Mouse (Mus musculus): Measurements from ENCODE around the gene Lsr. TPM values are rescaled to one million over a fixed set of nuclear protein-coding genes. Genes with fewer than 3 reads are reported as not detected.

The Lsr gene
- polyA plus RNA-seq, 1 experiment from 2014 or later = 57.9 TPM

- TF ChIP-seq EP300 (IDR thresholded peaks at IDR 0.05) = peak; percentile 94
- TF ChIP-seq CTCF (IDR thresholded peaks at IDR 0.05) = no peak
- DNase-seq (ENCODE audit: low spot score) (peak; percentile 79), ATAC-seq (peak; percentile 88)
- no peaks in the 10 kb centered on the region for H3K9me3 ChIP-seq (ENCODE audit: low read length)
- H3K4me1 ChIP-seq (ENCODE audit: insufficient read depth, low read depth, low read length) = peaks cover 6% of the 10 kb centered on the region; the same call in 1 of the 2 replicates
- H3K36me3 ChIP-seq (ENCODE audit: insufficient read depth, low read length) = no peaks in the 10 kb centered on the region
- 50% methylated on average over 8 of the region's 8 CpGs for WGBS
- H3K4me3 ChIP-seq (ENCODE audit: low read depth, low read length) = no peak overlapping the region
- H3K9ac ChIP-seq (replicated peaks; ENCODE audit: low read depth) = no peak overlapping the region
- no peak overlapping the region for H3K4me2 ChIP-seq (replicated peaks; ENCODE audit: low read depth, low read length)
- peak overlapping the region; percentile 68 for H3K27ac ChIP-seq (ENCODE audit: low read length)
- no peaks in the 10 kb centered on the region for H3K27me3 ChIP-seq (replicated peaks; ENCODE audit: insufficient read depth, low read length)
Measured at GRCm38 (mm10) chr7:31002650-31003049, 29.4 kb upstream of the Lsr start.

- no peak overlapping the region for H3K4me2 ChIP-seq (replicated peaks; ENCODE audit: low read depth, low read length)
- peaks cover 6% of the 10 kb centered on the region; the same call in 1 of the 2 replicates for H3K4me1 ChIP-seq (ENCODE audit: insufficient read depth, low read depth, low read length)
- H3K27ac ChIP-seq (ENCODE audit: low read length) = no peak overlapping the region
- WGBS = under 1% methylated on average over 7 of the region's 7 CpGs
- H3K9me3 ChIP-seq (ENCODE audit: low read length) = no peaks in the 10 kb centered on the region
- DNase-seq (ENCODE audit: low spot score) (peak; percentile 84), ATAC-seq (peak; percentile 74)
- H3K27me3 ChIP-seq (replicated peaks; ENCODE audit: insufficient read depth, low read length) = no peaks in the 10 kb centered on the region
- H3K4me3 ChIP-seq (ENCODE audit: low read depth, low read length) = no peak overlapping the region
- peak; percentile 91 for TF ChIP-seq EP300 (IDR thresholded peaks at IDR 0.05)
- TF ChIP-seq CTCF (IDR thresholded peaks at IDR 0.05) = peak; percentile 14; the same call in 1 of the 2 replicates
- H3K9ac ChIP-seq (replicated peaks; ENCODE audit: low read depth) = no peak overlapping the region
- H3K36me3 ChIP-seq (ENCODE audit: insufficient read depth, low read length) = no peaks in the 10 kb centered on the region
Measured at GRCm38 (mm10) chr7:31000505-31001020, 27.3 kb upstream of the Lsr start.

- 92% methylated on average over 2 of the region's 2 CpGs for WGBS
- Histone ChIP-seq H3K4me3 (ENCODE audit: low read depth, low read length) (no peak overlapping the region), H3K9me3 (ENCODE audit: low read length) (no peaks in the 10 kb centered on the region), H3K27ac (ENCODE audit: low read length) (no peak overlapping the region), H3K4me1 (ENCODE audit: insufficient read depth, low read depth, low read length) (peaks cover 6% of the 10 kb centered on the region; the same call in 1 of the 2 replicates), H3K9ac (replicated peaks; ENCODE audit: low read depth) (no peak overlapping the region), H3K36me3 (ENCODE audit: insufficient read depth, low read length) (no peaks in the 10 kb centered on the region), H3K27me3 (replicated peaks; ENCODE audit: insufficient read depth, low read length) (no peaks in the 10 kb centered on the region), H3K4me2 (replicated peaks; ENCODE audit: low read depth, low read length) (no peak overlapping the region)
- no peak for ATAC-seq
- TF ChIP-seq CTCF (IDR thresholded peaks at IDR 0.05) (peak; percentile 24; the same call in 1 of the 2 replicates), EP300 (IDR thresholded peaks at IDR 0.05) (no peak)
- no peak for DNase-seq (ENCODE audit: low spot score)
Measured at GRCm38 (mm10) chr7:30996491-30996890, 23.2 kb upstream of the Lsr start.

GRCm38 (mm10) chr7:30993986-30994385, 20.7 kb upstream of the Lsr start:
- DNase-seq (ENCODE audit: low spot score) = no peak
- no peak for ATAC-seq
- H3K4me1 ChIP-seq (ENCODE audit: insufficient read depth, low read depth, low read length) = no peaks in the 10 kb centered on the region
- WGBS = 81% methylated on average over 5 of the region's 5 CpGs
- no peaks in the 10 kb centered on the region for H3K9me3 ChIP-seq (ENCODE audit: low read length)
- no peaks in the 10 kb centered on the region for H3K27me3 ChIP-seq (replicated peaks; ENCODE audit: insufficient read depth, low read length)
- H3K36me3 ChIP-seq (ENCODE audit: insufficient read depth, low read length) = no peaks in the 10 kb centered on the region
- TF ChIP-seq CTCF (IDR thresholded peaks at IDR 0.05) (no peak), EP300 (IDR thresholded peaks at IDR 0.05) (no peak)
- H3K9ac ChIP-seq (replicated peaks; ENCODE audit: low read depth) = no peak overlapping the region
- no peak overlapping the region for H3K4me2 ChIP-seq (replicated peaks; ENCODE audit: low read depth, low read length)
- H3K27ac ChIP-seq (ENCODE audit: low read length) = no peak overlapping the region
- H3K4me3 ChIP-seq (ENCODE audit: low read depth, low read length) = no peak overlapping the region

GRCm38 (mm10) chr7:30992148-30992547, 18.9 kb upstream of the Lsr start:
- H3K27ac ChIP-seq (ENCODE audit: low read length) = no peak overlapping the region
- TF ChIP-seq EP300 (IDR thresholded peaks at IDR 0.05) (no peak), CTCF (IDR thresholded peaks at IDR 0.05) (no peak)
- no peaks in the 10 kb centered on the region for H3K9me3 ChIP-seq (ENCODE audit: low read length)
- DNase-seq (ENCODE audit: low spot score) (no peak), ATAC-seq (no peak)
- H3K4me3 ChIP-seq (ENCODE audit: low read depth, low read length) = no peak overlapping the region
- no peak overlapping the region for H3K4me2 ChIP-seq (replicated peaks; ENCODE audit: low read depth, low read length)
- H3K36me3 ChIP-seq (ENCODE audit: insufficient read depth, low read length) = no peaks in the 10 kb centered on the region
- H3K9ac ChIP-seq (replicated peaks; ENCODE audit: low read depth) = no peak overlapping the region
- WGBS = 52% methylated on average over 5 of the region's 5 CpGs
- no peaks in the 10 kb centered on the region for H3K4me1 ChIP-seq (ENCODE audit: insufficient read depth, low read depth, low read length)
- no peaks in the 10 kb centered on the region for H3K27me3 ChIP-seq (replicated peaks; ENCODE audit: insufficient read depth, low read length)

GRCm38 (mm10) chr7:30988519-30989162, 15.4 kb upstream of the Lsr start:
- Histone ChIP-seq H3K4me2 (replicated peaks; ENCODE audit: low read depth, low read length) (no peak overlapping the region), H3K27me3 (replicated peaks; ENCODE audit: insufficient read depth, low read length) (no peaks in the 10 kb centered on the region), H3K36me3 (ENCODE audit: insufficient read depth, low read length) (no peaks in the 10 kb centered on the region), H3K9me3 (ENCODE audit: low read length) (no peaks in the 10 kb centered on the region), H3K4me1 (ENCODE audit: insufficient read depth, low read depth, low read length) (no peaks in the 10 kb centered on the region), H3K4me3 (ENCODE audit: low read depth, low read length) (no peak overlapping the region), H3K27ac (ENCODE audit: low read length) (no peak overlapping the region), H3K9ac (replicated peaks; ENCODE audit: low read depth) (no peak overlapping the region)
- ATAC-seq (no peak), DNase-seq (ENCODE audit: low spot score) (no peak)
- 87% methylated on average over 4 of the region's 4 CpGs for WGBS
- no peak for TF ChIP-seq CTCF (IDR thresholded peaks at IDR 0.05)
- TF ChIP-seq EP300 (IDR thresholded peaks at IDR 0.05) = no peak

All from lung, postnatal 0 days (tissue).